Mouse (Mus musculus) cerebellum, adult 18-20 months (tissue): ENCODE measurements at regions not wholly inside any gene's neighbourhood (a gene's known extent, or its start where the extent isn't known, plus 50 kb on each side); places are given as distances from the start of the nearest gene placed in this dataset.

Experiments used
- DNase-seq, 2 experiments: peaks; one replicate each; pipeline ENCODE4 v3.0.0; 2021

- peak; percentile 9 to 14 for DNase-seq
Measured at GRCm38 (mm10) chr2:56025059-56025458, 589.3 kb downstream of the Kcnj3 start.

- DNase-seq: no peak
Measured at GRCm38 (mm10) chr2:56028958-56029357, 593.2 kb downstream of the Kcnj3 start.
